Mouse (Mus musculus) liver, embryonic 14.5 days (tissue): ENCODE data around the gene Pkn1.

ENCODE experiments used
- CTCF ChIP-seq: IDR thresholded peaks from 2 replicates; pipeline ENCODE4 v1.5.1; 2016; ENCODE audit warnings: antibody characterized with exemption, low read depth, control low read depth
- EP300 ChIP-seq: IDR thresholded peaks from 2 replicates; pipeline ENCODE4 v1.6.1; 2016; ENCODE audit warnings: antibody characterized with exemption, low read depth

- TF ChIP-seq CTCF (no peak), EP300 (no peak)
These were observed 22.5 kb upstream of the Pkn1 start for GRCm38 (mm10) chr8:83721405-83722025.
